Mouse (Mus musculus): ENCODE results near the gene Podn.

Podn gene

DNA sequence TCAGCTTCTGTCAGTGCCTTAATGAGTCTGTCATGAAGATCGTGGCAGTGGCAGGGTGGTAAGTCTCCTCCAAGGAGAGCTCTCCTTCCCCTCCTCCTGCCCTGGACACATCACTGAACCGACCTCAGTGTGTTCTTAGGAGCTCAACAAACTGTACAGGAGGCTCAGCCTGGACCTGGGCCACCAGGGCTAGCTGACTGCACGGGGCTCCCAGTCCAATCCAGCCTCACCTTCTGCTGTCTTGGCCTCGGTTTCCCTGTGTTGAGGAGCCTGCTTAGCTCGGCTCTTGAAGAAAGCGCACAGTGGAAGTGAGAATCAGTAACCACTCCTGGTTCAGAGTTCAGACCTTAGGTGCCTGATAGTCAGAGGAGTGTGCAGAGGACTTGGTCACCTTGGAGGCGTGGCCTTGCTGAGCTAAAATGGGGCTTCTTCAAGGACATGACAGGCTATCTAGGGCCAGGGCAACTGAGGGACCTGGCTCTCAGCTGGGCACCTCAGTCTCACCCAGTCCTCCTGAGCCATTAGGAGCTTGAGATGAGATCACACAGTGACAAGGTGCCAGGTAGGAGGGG lies 88.6 kb downstream of the Podn start:
- DNase-seq (ENCODE audit: low read depth, low spot score): no peak

DNA sequence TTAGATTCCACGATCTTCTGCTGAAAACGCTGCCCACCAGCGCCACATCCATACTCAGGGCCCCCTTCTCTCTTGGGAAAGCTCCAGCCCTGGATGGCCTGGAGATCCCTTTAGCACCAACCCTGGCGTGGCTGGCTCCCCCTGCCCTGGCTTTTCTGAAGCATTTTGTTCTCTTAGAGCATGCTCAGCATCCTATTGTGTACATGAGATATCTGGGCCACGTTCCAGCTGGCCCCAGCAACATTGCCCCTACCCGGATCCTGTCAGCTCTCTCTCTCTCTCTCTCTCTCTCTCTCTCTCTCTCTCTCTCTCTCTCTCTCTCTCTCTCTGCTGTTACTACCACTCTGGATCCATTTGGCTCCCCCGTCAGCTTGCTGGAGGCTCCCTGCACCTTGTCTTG lies 90.9 kb downstream of the Podn start:
- DNase-seq (ENCODE audit: low read depth, low spot score): no peak

DNA sequence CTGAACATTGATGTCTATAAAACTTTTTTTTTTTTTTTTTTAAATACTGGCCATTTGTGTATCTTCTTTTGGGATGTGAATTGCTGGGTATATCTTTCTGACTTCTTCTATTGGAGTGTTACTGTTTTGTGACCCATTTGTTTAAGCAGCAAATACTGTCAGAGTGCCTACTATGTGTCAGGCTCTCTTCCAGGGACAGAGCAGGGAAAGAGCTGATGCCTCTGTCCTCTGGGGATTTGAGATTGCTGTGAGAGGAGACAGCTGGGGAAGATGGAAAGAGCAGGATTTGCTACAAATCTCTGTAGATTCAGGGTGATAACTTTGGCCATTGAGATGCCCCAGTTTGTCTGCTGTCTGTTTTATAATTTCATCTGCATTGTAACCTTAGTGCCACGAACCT lies 96.9 kb downstream of the Podn start:
- DNase-seq (ENCODE audit: low read depth, low spot score): no peak

DNA sequence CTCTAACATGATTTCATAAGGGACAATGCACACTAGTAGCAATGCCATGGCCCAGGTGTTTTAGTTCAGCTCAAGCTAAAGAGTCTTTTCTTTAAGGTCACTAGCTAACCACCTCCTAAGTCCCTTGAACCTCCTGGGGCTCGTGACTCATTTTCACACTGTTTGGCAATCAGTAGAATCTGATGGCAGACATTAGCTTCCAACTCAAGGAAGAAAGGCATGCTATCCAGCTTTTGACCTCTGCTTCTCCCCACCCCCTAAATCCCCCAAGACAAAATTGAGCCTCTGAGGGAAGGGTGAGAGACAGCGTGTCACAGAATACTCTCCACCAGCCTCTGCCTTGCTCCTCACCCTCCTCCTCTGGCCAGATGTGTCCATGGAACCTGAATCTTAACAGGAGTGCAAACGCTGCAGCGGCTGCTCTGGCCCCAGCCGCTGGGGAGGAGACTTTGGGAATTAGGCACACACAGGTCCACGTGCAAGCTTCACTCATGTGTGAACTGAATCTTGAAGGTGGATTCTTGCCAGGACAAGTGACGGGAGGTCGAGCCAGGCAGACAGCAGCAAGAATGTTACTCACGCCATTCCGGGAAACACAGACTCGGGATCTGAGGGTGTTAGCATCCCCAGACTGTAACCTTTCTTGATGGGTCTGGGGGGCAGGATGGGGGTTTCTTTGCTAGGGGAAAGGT lies 97.5 kb downstream of the Podn start:
- DNase-seq (ENCODE audit: low read depth, low spot score): no peak

DNA sequence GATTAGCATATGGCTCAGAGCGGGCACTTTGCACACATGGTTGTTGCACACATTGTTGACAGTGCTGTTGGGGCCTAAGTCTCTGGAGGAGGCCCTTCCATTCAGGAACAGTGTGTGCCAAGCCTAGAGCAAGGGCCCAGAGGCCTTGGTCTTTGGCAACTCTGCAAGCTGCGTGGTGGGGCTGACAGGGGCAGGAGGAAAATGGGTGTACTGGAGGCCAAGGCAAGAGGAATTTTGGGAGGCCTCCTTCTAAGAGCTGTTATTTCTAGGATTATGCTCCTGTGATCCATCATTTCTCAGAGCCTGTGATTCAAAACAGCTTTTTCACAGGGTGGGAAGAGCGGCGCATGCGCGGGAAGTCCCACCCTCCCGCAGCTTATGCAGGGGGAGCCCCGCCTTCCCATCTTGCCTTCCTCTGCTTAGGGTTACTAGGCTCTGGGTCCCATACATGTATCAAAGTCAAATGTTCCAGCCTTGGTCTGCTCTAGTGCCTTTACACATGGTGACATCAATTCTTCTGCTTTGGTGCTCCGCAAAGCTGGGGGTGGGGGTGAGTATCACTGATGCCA lies 99.7 kb downstream of the Podn start:
- DNase-seq (ENCODE audit: low read depth, low spot score): no peak

DNA sequence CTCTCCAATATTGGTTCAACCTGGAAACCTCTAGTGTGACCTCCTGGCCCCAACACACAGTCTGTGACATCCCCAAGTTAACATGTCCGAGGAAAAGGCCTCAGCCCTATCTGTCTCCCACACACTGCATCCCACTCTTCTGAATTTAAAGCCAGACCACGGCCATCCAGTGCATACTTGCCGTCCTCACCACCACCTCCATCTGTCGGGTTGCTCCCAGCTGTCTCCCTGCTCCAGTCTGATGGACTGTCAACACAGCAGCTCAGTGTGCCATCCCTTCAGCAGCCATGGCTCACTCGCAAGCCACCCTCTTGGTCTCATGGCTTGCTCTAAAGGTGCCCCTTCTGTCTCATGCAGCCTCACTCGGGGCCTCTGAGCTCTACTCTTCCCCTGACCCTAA lies 100.5 kb downstream of the Podn start:
- no peak for DNase-seq (ENCODE audit: low read depth, low spot score)

DNA sequence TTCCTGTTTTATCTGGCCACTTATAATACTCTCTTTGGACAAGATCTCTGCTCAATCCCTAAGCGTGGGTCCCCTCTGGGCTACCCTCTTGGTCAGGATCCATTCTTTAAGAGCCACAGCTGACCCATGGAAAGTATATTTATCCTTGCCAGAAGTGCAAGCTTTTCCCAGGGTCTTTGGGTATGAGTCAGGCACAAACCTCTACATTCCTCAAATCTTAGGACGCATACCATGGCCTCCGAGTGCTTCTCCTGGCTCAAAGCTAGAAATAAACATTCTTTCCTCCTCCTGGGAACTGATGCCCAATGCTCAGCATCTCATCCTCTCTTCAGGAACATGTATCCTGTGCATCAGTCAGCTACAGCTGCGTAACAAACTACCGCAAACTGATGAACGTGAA lies 101.2 kb downstream of the Podn start:
- DNase-seq (ENCODE audit: low read depth, low spot score): no peak

DNA sequence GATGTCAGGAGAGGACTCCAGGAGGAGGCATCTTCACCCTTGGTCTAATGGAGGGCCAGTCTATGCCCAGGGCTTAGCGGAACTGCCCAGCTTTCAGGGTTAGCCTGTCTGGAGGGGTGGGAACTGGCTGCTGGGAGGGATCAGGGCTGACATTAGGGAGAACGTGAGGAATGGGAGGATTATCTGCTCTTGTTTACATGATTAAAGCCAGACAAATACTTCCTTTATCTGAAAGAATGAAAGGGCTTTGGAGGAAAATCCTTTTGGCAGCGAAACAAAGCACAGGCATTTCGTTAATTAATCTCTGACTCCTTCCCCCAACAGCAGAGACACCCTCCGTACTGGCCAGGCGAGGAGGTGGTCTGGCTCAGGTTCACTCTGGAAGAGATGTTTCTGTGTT lies 104.4 kb downstream of the Podn start:
- no peak for DNase-seq (ENCODE audit: low read depth, low spot score)

DNA sequence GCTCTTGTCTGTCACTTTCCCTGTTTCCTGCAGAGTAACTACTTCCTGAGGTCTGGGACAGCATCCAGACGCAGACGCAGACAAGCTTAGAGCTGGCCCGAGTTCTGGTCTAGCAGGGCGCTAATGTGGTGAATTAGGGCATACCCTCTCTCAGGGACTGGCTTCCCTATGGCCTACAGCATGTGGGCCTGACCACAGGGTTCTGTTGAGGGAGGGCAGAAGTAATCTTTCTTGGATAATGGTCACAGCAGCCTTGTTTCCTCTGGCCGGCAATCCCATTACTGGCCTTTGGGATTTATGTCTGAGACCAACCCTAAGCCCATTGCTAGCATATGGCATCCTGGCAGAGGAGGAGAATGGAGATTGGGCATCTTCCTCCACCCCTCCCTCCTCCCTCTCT lies 105.4 kb downstream of the Podn start:
- no peak for DNase-seq (ENCODE audit: low read depth, low spot score)

DNA sequence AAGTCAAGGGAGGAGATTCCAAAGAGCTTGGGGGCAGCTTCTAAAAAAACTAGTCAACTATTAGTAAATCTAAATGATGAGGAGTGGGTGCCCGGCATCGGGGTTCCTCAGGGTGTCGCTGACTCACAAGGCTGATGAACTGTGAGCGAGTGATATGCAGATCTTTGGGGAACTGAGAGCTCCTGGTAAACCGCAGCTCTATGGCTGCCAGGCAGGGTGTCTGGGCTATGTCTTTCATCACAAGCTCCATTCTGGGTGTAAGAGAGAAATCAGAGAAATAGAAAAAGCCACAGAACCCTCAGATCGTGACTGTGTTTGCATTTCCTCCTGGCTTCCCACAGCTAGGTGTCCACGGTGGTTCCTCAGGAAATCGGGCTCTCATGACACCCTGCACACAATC lies 107.3 kb downstream of the Podn start:
- DNase-seq (ENCODE audit: low read depth, low spot score): no peak

DNA sequence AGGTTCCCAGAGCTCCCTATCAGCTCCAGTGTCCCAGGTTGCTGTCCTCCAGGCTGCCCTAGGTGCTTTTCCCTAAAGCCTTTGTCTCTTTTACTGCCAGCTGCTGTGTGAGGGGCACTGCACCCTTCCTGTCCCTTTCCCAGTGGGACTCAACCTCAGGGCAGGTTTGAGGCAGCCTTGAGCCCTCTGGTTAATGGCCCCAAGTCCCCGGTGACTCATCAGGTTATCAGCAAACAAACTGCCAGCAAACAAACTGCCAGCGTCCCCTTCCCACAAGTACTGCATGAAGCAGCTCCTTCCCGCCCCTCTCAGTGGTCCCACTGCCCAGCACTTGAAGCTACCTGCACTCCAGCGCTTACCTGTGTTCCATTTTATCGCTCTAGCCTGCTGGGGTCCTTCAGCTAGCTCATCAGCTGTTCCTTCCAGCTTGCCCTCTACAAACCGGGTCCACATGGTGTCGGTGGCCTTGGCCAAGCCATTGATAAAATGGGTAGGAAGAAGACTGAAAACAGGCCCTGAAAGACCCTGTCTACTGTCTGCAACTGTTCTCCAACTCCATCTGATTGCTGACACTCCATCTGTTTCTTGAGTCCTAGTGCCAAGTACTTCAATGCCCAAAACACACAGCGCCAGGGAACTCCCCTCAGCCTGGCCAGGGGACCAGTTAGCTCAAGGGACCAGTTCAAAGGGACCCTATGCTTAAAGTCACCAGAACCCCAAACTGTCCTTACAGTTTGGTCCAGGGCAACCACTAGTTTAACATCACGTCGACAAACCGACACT lies 109.7 kb downstream of the Podn start:
- DNase-seq (ENCODE audit: low read depth, low spot score): no peak

DNA sequence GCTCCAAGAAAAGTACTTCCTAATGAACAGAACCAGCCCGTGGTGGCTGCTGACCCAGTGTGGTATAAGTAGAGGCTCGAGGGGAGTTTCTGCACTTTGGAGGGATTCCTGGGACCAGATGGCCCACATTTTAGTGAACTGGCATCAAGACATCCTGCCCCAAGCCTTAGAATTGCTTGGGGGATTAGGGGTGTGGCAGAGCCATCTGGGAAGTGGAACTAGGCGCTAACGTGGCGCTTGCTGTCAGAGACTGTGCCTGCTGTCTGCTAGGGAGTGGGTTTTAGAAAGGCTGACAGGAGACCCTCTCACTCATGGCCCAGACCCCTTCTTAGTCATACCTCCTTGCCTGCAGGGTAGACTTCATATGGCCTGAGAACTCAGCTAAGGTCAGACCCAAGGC lies 110.4 kb downstream of the Podn start:
- DNase-seq (ENCODE audit: low read depth, low spot score): no peak

DNA sequence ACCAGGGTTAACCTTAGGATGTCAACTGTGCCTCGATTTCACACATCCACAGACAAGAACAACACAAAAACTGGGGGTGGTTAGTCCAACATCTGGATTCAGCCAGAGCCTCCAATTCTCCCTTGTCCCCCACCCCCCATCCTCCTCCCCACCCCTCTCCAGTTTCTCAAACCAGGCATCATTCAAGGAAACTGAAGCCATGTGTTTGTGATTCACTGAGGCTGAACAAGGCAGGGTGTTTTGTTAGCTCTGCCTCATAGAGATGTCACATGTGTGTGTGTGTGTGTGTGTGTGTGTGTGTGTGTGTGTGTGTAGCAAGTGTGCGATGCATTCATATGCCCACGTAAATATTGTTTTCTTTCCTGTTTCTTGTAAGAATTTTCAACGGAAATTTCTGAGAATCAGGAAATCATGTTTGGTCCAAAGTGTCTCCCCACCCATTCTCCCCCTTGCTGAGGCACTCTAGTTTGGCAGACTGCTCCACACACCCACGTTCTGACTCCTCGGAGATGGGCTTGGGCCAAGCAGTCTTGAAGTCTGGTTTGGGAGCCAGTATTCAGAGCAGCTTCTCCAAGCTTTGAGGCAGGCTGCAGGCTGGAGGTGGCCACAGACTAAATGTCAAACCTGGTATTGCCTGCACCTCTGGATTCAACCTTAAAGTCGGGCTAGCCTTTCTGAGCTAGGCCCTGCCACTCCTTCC lies 111.8 kb downstream of the Podn start:
- peak; percentile 17 for DNase-seq (ENCODE audit: low read depth, low spot score)

DNA sequence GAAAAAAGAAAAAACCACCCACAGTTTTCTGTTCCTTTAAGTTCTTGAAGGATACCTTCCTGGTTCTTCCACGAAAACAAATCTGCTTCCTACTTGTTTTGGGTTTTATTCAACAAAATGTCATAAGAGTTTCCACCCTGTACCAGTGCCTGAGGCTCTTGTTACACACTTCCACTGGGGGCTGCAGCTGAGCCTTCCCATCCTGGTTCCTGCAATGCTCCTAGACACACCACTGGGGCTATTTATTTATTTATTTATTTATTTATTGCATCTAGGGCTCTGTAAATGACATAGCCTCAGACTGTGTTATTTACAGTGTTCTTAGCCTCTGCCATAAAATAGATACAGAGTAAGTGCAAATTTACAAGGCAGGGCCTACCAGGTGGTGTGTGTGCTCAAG lies 112.5 kb downstream of the Podn start:
- no peak for DNase-seq (ENCODE audit: low read depth, low spot score)

DNA sequence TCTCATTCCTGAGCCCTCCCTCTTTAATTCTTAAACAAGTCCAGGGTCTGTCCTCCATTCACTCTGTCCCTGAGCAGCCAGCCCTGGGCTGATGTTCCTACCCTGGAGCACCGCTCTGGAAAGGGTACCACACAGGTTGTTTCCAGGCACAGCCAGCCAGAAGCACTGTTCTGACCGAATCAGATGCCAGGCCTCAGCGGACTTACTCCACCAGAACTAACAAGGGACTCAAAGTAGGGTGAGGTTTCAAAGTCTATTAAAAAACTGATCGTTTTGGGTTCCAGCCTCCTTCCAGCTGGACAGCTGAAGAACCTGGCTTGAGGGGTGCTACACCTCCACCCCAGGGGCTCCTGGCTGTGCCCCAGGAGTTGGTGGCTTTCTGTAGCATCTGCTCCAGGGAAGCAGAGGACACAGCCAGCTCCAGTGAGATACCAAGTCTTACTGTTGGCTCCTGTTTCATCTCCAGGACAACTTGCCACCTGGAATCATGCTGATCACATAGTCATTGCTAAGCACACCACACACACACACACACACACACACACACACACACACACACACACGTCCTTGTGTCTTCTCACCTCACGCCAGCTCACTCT lies 116.1 kb downstream of the Podn start:
- no peak for DNase-seq (ENCODE audit: low read depth, low spot score)

DNA sequence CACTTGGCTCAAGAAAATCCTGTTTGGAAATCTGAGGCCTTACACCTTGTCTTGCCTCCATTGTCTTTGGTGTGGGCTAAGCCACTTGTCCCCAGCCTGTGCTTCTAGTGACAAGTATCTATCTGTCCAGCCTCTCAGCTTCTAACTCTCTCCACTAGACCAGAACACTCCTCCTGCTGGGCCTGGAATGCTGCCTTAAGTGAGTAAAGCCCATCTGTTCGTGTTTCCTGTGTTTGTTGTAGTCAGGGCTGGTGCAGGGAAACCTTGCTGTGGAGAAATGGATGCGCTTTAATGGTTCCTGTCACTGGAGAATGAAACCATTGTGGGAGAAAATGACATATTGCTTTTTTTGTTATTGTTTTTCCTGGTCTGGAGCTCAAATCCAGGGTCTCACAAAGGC lies 116.7 kb downstream of the Podn start:
- no peak for DNase-seq (ENCODE audit: low read depth, low spot score)

DNA sequence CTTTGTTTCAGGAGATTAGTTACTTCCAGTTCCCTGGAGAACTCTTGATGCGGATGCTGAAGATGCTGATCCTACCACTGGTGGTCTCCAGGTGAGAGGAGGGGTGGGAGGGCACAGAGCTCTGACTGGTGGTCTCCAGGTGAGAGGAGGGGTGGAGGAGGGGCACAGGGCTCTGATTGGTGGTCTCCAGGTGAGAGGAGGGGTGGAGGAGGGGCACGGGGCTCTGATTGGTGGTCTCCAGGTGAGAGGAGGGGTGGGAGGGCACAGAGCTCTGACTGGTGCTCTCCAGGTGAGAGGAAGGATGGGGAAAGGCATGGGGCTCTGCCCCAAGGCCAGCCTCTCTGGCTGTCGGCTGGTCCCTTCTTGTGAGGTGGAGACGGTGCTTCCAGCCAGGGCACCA lies 118.7 kb downstream of the Podn start:
- DNase-seq (ENCODE audit: low read depth, low spot score): no peak

DNA sequence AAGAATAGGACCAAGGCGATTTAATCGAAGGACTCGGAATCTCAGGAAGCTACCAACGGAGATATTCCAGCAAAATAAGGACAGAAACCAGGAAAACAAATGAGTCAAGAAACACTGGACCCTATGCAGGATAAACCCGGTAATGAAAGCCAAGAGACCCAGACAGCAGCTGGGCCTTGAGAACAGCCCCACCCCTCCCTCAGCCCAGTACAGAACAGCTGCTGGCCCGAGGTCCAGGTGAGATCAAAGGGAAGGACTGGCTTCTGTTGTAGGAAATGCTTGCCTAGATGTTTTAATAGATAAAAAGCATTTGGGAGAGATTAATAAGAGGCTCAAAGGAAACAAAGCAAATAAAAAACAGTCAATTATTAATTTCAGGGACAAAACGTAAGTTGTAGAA lies 121.2 kb downstream of the Podn start:
- DNase-seq (ENCODE audit: low read depth, low spot score): no peak

DNA sequence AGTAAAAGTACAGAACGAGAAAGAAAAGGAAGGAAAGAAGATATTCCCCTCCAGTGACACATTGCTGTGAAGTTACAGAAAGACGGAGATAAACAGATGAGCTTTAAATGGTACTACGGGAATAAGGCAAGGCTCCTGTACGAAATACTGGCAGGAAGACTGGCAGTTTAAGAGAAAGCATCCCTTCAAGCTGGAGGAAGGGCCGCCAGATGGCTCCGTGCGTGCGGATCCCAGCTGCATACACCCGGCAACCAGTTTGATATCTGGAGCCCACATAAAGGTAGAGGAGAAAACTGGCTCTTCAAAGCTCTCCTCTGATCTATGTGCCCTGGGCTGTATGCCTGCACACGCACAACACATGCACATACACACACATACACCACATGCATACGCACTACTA lies 121.7 kb downstream of the Podn start:
- no peak for DNase-seq (ENCODE audit: low read depth, low spot score)

DNA sequence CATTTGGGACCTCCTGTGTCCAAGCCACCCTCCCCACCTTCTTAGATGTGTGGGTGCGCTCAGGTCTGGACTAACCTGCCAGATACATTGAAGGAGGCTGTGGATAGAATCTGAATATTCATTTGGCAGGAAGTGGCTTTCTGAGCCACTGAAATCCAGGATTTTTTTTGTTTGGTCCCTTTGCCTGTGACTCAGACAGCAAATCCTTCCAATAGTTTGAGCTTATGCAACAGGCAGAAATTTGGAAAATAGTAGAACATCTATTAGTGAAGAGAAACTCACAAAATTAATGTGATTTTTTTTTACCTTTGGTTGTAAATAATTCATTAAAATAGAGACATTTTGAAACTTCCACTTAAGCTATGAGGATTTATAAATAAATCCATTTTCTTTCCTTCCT lies 125.1 kb downstream of the Podn start:
- no peak for DNase-seq (ENCODE audit: low read depth, low spot score)

DNA sequence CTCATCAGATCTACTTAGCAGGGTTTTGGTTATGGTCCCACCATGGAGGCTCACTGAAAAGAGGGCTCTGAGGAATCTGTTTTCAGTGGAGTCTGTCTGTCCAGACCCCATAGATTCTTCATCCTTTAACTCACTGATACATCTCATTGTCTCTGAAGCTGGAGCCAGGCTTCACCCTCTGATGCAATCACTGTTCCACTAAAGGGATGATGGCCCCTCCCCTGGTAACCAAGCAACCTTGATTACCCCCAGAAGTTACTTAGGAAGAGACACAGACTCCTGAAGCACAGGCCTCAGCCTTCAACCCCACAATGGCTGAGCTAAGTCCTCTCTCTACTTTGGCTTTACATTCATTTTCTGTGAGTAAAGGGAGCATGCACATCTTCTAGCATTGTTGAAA lies 126.5 kb downstream of the Podn start:
- DNase-seq (ENCODE audit: low read depth, low spot score): no peak
